Mouse (Mus musculus) lung, postnatal 0 days (tissue): ENCODE results near the gene Supt20.

Experiments
- CTCF ChIP-seq: IDR thresholded peaks from 2 replicates; pipeline ENCODE4 v1.5.1; 2016; ENCODE audit warnings: antibody characterized with exemption, mild to moderate bottlenecking
- EP300 ChIP-seq: IDR thresholded peaks from 2 replicates; pipeline ENCODE4 v1.6.1; 2016; ENCODE audit warnings: antibody characterized with exemption, mild to moderate bottlenecking, control low read depth

DNA sequence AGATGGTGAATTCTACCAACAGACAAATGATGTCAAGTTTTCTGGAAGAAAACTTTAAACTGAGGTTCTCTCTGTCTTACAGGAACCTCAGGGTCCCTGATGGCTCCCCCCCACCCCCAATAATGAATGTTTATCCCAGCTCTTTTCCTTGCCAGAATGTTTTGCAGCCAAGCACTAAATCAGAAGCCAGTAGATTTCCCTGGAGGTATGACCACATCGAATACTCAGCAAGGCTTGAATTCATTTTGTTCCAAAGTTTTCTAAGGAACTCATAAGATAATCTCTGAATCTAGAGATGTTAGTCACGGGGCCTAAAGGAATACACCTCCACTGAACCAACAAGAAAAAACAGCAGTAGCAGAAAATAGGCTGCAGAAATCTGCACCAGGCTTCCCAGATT lies 45.0 kb upstream of the Supt20 start:
- TF ChIP-seq CTCF: no peak
- TF ChIP-seq EP300: no peak
